32 mouse cellular contexts compared by ENCODE assay signal in genomic region chr10:62007958-62008357, GRCm38 (mm10). TPM values are rescaled to one million over a fixed set of nuclear protein-coding genes. Genes with fewer than 3 reads are reported as not detected.
"Had no signal": no experiment of that assay in that cellular context is flagged by ENCODE, and none has a peak within 500 bp of the region (broad histone marks: within the 10 kb centered on the region; RNA-seq: fewer than 3 reads in every experiment).

No protein-coding gene starts in this region.

- H3K9me3 ChIP-seq: limb, embryonic 10.5 days; limb, embryonic 12.5 days; limb, embryonic 13.5 days; limb, embryonic 15.5 days; liver, embryonic 12.5 days; liver, embryonic 13.5 days; liver, embryonic 15.5 days; lung, embryonic 15.5 days; megakaryocyte, embryonic 14.5 days; midbrain, embryonic 10.5 days; midbrain, embryonic 12.5 days; midbrain, embryonic 13.5 days; midbrain, embryonic 15.5 days; neural tube, embryonic 12.5 days had no signal

- DNase-seq: left cerebral cortex, postnatal 4 days; liver; liver, embryonic 13.5 days; liver, postnatal 0 days; lung, adult 18-20 months; lung, adult 2 months; lung, embryonic 14.5 days; lung, postnatal 10 days; lung, postnatal 14 days; lung, postnatal 36 days; lung, postnatal 4 days; midbrain, embryonic 14.5 days had no signal

- H3K36me3 ChIP-seq: limb, embryonic 10.5 days; limb, embryonic 12.5 days; limb, embryonic 13.5 days; limb, embryonic 15.5 days; liver, embryonic 12.5 days; liver, embryonic 13.5 days; liver, embryonic 15.5 days; lung, embryonic 15.5 days; midbrain, embryonic 10.5 days; midbrain, embryonic 12.5 days; midbrain, embryonic 13.5 days; midbrain, embryonic 15.5 days; neural tube, embryonic 12.5 days had no signal

- H3K4me1 ChIP-seq: limb, embryonic 12.5 days; limb, embryonic 15.5 days; liver, embryonic 12.5 days; liver, embryonic 13.5 days; liver, embryonic 15.5 days; lung, embryonic 15.5 days; megakaryocyte, embryonic 14.5 days; midbrain, embryonic 10.5 days; midbrain, embryonic 13.5 days; midbrain, embryonic 15.5 days; neural tube, embryonic 12.5 days had no signal

- H3K4me2 ChIP-seq: limb, embryonic 12.5 days; limb, embryonic 13.5 days; limb, embryonic 15.5 days; liver, embryonic 11.5 days; liver, embryonic 12.5 days; liver, embryonic 13.5 days; liver, embryonic 15.5 days; lung, embryonic 14.5 days; lung, embryonic 15.5 days; midbrain, embryonic 11.5 days; midbrain, embryonic 12.5 days; midbrain, embryonic 13.5 days; midbrain, embryonic 15.5 days; neural tube, embryonic 12.5 days had no signal

- H3K9ac ChIP-seq: limb, embryonic 12.5 days; limb, embryonic 13.5 days; limb, embryonic 15.5 days; liver, embryonic 12.5 days; liver, embryonic 13.5 days; liver, embryonic 14.5 days; liver, embryonic 15.5 days; liver, postnatal 0 days; lung, embryonic 14.5 days; lung, embryonic 15.5 days; midbrain, embryonic 12.5 days; midbrain, embryonic 13.5 days; midbrain, embryonic 15.5 days; neural tube, embryonic 12.5 days had no signal

- ATAC-seq: liver, embryonic 12.5 days; liver, postnatal 0 days; lung, postnatal 0 days; midbrain, embryonic 13.5 days; midbrain, embryonic 15.5 days; midbrain, embryonic 16.5 days had no signal

- H3K4me3 ChIP-seq: limb, embryonic 10.5 days; limb, embryonic 12.5 days; limb, embryonic 13.5 days; limb, embryonic 15.5 days; liver, embryonic 12.5 days; liver, embryonic 13.5 days; liver, embryonic 15.5 days; lung, embryonic 15.5 days; megakaryocyte, embryonic 14.5 days; midbrain, embryonic 10.5 days; midbrain, embryonic 12.5 days; midbrain, embryonic 13.5 days; midbrain, embryonic 15.5 days; myocyte; neural tube, embryonic 12.5 days had no signal

- H3K27ac ChIP-seq: limb, embryonic 10.5 days; limb, embryonic 12.5 days; limb, embryonic 13.5 days; limb, embryonic 15.5 days; liver, embryonic 12.5 days; liver, embryonic 13.5 days; liver, embryonic 14.5 days; liver, embryonic 15.5 days; lung, embryonic 15.5 days; macrophage; midbrain, embryonic 10.5 days; midbrain, embryonic 12.5 days; midbrain, embryonic 13.5 days; midbrain, embryonic 15.5 days; neural tube, embryonic 12.5 days had no signal

- H3K27me3 ChIP-seq: limb, embryonic 13.5 days; liver, embryonic 12.5 days; liver, embryonic 13.5 days; liver, embryonic 15.5 days; lung, embryonic 15.5 days; midbrain, embryonic 12.5 days; midbrain, embryonic 13.5 days; midbrain, embryonic 15.5 days; neural tube, embryonic 12.5 days had no signal

RNA-seq across cellular contexts. Expression of gene Col13a1, which starts 29.1 kb away (rescaled TPM):
- polyA plus RNA-seq: macrophage had no signal
